In the genomic region with DNA sequence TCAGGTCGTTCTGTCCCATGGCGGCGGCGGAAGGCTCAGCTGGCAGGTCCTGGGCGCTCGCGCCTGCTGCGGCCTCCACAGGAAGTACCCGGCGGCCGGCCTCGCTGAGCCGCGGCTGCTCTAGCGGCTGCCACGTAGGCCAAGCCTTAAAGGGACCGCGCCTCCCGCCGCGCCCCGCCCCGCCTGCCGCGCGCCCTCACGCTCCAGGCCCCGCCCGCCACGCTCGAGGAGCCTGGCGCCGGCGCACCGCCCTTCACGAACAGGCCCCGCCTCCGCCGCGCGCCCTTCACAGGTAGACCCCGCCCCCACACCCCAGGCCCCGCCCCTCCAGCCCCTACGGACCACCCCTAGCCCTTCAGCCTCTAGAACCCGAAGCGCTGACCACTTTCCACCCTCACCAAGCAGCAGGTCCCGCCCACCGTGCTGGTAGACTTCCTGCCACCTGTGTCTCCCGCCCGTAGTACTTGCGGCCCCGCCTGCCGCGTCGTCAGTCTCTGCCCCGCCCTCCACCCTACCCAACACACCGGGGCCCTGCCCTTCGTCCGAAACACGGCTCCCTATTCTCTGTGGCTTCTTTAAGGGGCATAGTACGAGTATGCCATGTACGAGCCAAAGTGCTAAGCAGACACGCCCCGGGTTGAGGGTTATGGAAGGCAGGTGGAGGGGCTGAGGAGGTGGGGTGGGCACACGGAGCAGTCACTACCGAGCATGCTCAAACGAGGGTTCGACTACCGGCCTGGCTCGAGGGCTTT, we compare ENCODE assay signal across 8 mouse cellular contexts. TPM values are rescaled to one million over a fixed set of nuclear protein-coding genes. Genes with fewer than 3 reads are reported as not detected.
DNase-seq lines count a peak whose midpoint lies in the region; ATAC-seq lines count a peak whose summit lies in the region.

A gene (minus strand): TSS at position 625 of the 752 bp plus-strand sequence.
A gene (plus strand): TSS at position 744 of the 752 bp plus-strand sequence.

- peak within 1 kb of the TSS; percentile 99 for H3K4me3 ChIP-seq in intestine, embryonic 14.5 days (ENCODE audit: low read depth, low read length)

- ATAC-seq in intestine, embryonic 14.5 days (replicated peaks; ENCODE audit: low FRiP score, low TSS enrichment, low read depth), result peak; percentile 95
- peak; percentile 91 for ATAC-seq in megakaryocyte progenitor cell, adult 5-6 weeks (replicated peaks; ENCODE audit: poor library complexity)

- H3K27me3 ChIP-seq in intestine, embryonic 14.5 days (replicated peaks; ENCODE audit: control insufficient read depth, insufficient read depth, low read length), result no peaks in the 10 kb centered on the region

- H3K27ac ChIP-seq in intestine, embryonic 14.5 days (ENCODE audit: low read depth), result peak within 1 kb of the TSS; percentile 88

- H3K4me1 ChIP-seq in intestine, embryonic 14.5 days (replicated peaks; ENCODE audit: control insufficient read depth, insufficient read depth, low read length), result peaks cover 17% of the 10 kb centered on the region

- 1% methylated on average over 61 of the region's 70 CpGs for WGBS in intestine, embryonic 14.5 days

- intact Hi-C loops in gastrocnemius, postnatal 14 days (cut with DNase I; ENCODE audit: low total_unique reads), result loop anchor here (10.0 kb wide), 1 partner anchor 81 kb away; no protein-coding TSS in a partner anchor
- intact Hi-C loops in left cerebral cortex, postnatal 10 days (cut with DNase I), result loop anchor here (5.0 kb wide), 2 partner anchors 74 to 104 kb away; a partner anchor contains a TSS

- peak; percentile 93 to 94 for DNase-seq in adrenal gland, adult 18-20 months (ENCODE audit: low spot score in 2 of 2)
- peak; percentile 96 for DNase-seq in embryo, embryonic 10.5 days (ENCODE audit: low spot score)
- DNase-seq in gastrocnemius, postnatal 14 days, result peak; percentile 94
- DNase-seq in intestine, embryonic 14.5 days (ENCODE audit: low spot score), result peak; percentile 96
- peak; percentile 87 to 96 for DNase-seq in left cerebral cortex, postnatal 10 days (ENCODE audit: extremely low spot score in 1 of 2, low spot score in 2 of 2)
- DNase-seq in right cerebral cortex, postnatal 10 days (ENCODE audit: low spot score in 2 of 2), result peak; percentile 95
- peak; percentile 95 for DNase-seq in urinary bladder, postnatal 14 days (ENCODE audit: low spot score)

- peaks cover 26% of the 10 kb centered on the region for H3K36me3 ChIP-seq in intestine, embryonic 14.5 days (ENCODE audit: control insufficient read depth, insufficient read depth, low read length)

- peak within 1 kb of the TSS; percentile 99 for H3K9ac ChIP-seq in intestine, embryonic 14.5 days (ENCODE audit: low read length)

- H3K4me2 ChIP-seq in intestine, embryonic 14.5 days (ENCODE audit: low read length), result peak within 1 kb of the TSS; percentile 92

- H3K9me3 ChIP-seq in intestine, embryonic 14.5 days (ENCODE audit: control insufficient read depth, low read length), result no peaks in the 10 kb centered on the region

RNA-seq across cellular contexts. Expression of the first gene that starts in this region (rescaled TPM):
- total RNA-seq in adrenal gland, adult 18-20 months (2021), result 100 to 1,000 TPM; 129 to 195 TPM
- total RNA-seq in gastrocnemius, postnatal 14 days (2021), result 10 to 100 TPM; 84.4 to 85.1 TPM
- polyA plus RNA-seq in intestine, embryonic 14.5 days (2014; fragmentation: Nextera tagmentation; extraction: Ambion mirVana), result 181 and 195 TPM in 2 replicates
- total RNA-seq in left cerebral cortex, postnatal 10 days (2021), result 10 to 100 TPM; 62.4 to 64.2 TPM
- 121 and 123 TPM in 2 replicates for total RNA-seq in megakaryocyte progenitor cell, adult 5-6 weeks (2015)
- 107 and 114 TPM in 2 replicates for total RNA-seq in megakaryocyte progenitor cell, adult 5-6 weeks (2017)

RNA-seq across cellular contexts. Expression of the second gene that starts in this region (rescaled TPM):
- under 1 TPM; 0.19 to 0.63 TPM for total RNA-seq in adrenal gland, adult 18-20 months (2021)
- not detected for total RNA-seq in gastrocnemius, postnatal 14 days (2021)
- not detected in 2 replicates for polyA plus RNA-seq in intestine, embryonic 14.5 days (2014; fragmentation: Nextera tagmentation; extraction: Ambion mirVana)
- under 1 TPM in 1 of 2 experiments, not detected in 1; 0.41 TPM for total RNA-seq in left cerebral cortex, postnatal 10 days (2021)
- 0.05 and 0.15 TPM in 2 replicates for total RNA-seq in megakaryocyte progenitor cell, adult 5-6 weeks (2015)
- 0.14 TPM in 1 of 2 replicates, not detected in the other for total RNA-seq in megakaryocyte progenitor cell, adult 5-6 weeks (2017)

Comparison
In these comparisons a context has a peak if more than half of its experiments do, and no peak if none do; other contexts are left out.
1. Peak in every context shown above with its lines: DNase-seq, ATAC-seq, H3K4me3 ChIP-seq and H3K27ac ChIP-seq.